21 mouse cellular contexts compared by ENCODE assay signal in genomic region chr11:97953939-97954275, GRCm38 (mm10).
"Had no signal": no experiment of that assay in that cellular context is flagged by ENCODE, and none has a peak within 500 bp of the region (broad histone marks: within the 10 kb centered on the region; RNA-seq: fewer than 3 reads in every experiment).

No protein-coding gene starts in this region.

- H3K36me3 ChIP-seq: heart, embryonic 12.5 days; kidney, embryonic 15.5 days; limb, embryonic 13.5 days; limb, embryonic 15.5 days; liver, embryonic 12.5 days had no signal

- H3K4me2 ChIP-seq: hindbrain, embryonic 14.5 days; kidney, embryonic 15.5 days; limb, embryonic 13.5 days; limb, embryonic 15.5 days; liver, embryonic 12.5 days had no signal

- H3K9ac ChIP-seq: heart, embryonic 12.5 days; hindbrain, embryonic 14.5 days; kidney, embryonic 15.5 days; limb, embryonic 13.5 days; limb, embryonic 15.5 days; liver, embryonic 12.5 days had no signal

- H3K4me1 ChIP-seq: limb, embryonic 13.5 days had no signal

- H3K27me3 ChIP-seq: kidney, embryonic 15.5 days; limb, embryonic 13.5 days; limb, embryonic 15.5 days; liver, embryonic 12.5 days had no signal

- ATAC-seq: hindbrain, embryonic 16.5 days; intestine, embryonic 16.5 days; liver, embryonic 12.5 days had no signal

- H3K4me3 ChIP-seq: heart, adult 2 months; heart, embryonic 12.5 days; kidney, embryonic 15.5 days; limb, embryonic 13.5 days; limb, embryonic 15.5 days; liver, embryonic 12.5 days had no signal

- H3K27ac ChIP-seq: heart, adult 2 months; hindbrain, embryonic 14.5 days; kidney, embryonic 15.5 days; kidney, postnatal 0 days; limb, embryonic 13.5 days; limb, embryonic 15.5 days; liver, embryonic 12.5 days had no signal

- DNase-seq: gastrocnemius, postnatal 14 days; gastrocnemius, postnatal 36 days; heart, adult 11 months; heart, adult 2 months; heart, postnatal 10 days; kidney, adult 11 months; kidney, adult 2 months; kidney, postnatal 14 days; kidney, postnatal 36 days; layer of hippocampus, adult 9-11 months; layer of hippocampus, postnatal 36 days; left cerebral cortex, postnatal 4 days had no signal

- H3K9me3 ChIP-seq: heart, embryonic 12.5 days; kidney, embryonic 15.5 days; limb, embryonic 13.5 days; limb, embryonic 15.5 days; liver, embryonic 12.5 days had no signal
